Mouse (Mus musculus): ENCODE results near the gene Tufm.

Gene Tufm

GRCm38 (mm10) chr7:126502751-126503150, 15.6 kb downstream of the Tufm start:
- no peak for DNase-seq

DNA sequence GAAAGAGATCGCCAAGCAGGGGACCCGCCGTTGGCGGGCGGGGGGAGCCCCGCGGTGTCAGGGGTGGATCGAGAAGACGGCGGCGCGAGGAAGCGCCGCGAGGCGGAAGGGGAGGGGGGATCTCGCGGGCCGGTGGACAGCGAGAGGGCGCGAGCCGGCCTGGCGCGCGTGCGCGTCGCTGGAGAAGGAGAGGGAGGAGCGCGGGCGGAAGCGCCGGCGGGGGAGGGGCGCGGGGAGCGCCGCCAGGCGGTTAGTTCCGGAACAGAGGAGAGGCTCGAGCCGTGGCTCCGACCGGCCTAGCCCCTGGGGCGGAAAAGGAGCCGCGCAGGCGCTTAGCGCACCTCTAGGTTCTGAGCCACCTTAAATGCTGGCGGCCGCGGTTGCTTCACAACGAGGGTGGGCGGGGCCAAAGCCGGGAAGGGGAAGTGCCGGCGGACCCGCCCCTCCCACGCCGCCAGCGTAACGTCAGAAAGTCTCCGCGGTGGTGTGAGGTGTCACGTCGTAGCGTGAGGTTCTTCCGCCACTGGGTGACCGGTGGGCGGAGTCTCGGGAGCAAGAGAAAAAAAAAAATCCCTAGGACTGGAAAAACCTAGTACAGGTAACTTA, 16.2 kb downstream of the Tufm start, which contains the start of gene Atxn2l:
Gene Atxn2l, minus strand, starts transcription at position 165 of the 606 bp plus-strand sequence.
- DNase-seq = peak; percentile 99

GRCm38 (mm10) chr7:126504913-126505312, 17.8 kb downstream of the Tufm start:
- DNase-seq = no peak

GRCm38 (mm10) chr7:126507126-126507778, 20.1 kb downstream of the Tufm start:
- no peak for DNase-seq

GRCm38 (mm10) chr7:126511287-126511686, 24.1 kb downstream of the Tufm start:
- no peak for DNase-seq

GRCm38 (mm10) chr7:126518261-126518941, 31.2 kb downstream of the Tufm start:
- DNase-seq = no peak

- no peak for DNase-seq
Measured at GRCm38 (mm10) chr7:126519513-126519912, 32.4 kb downstream of the Tufm start.

GRCm38 (mm10) chr7:126523316-126523715, 36.2 kb downstream of the Tufm start:
- no peak for DNase-seq

DNA sequence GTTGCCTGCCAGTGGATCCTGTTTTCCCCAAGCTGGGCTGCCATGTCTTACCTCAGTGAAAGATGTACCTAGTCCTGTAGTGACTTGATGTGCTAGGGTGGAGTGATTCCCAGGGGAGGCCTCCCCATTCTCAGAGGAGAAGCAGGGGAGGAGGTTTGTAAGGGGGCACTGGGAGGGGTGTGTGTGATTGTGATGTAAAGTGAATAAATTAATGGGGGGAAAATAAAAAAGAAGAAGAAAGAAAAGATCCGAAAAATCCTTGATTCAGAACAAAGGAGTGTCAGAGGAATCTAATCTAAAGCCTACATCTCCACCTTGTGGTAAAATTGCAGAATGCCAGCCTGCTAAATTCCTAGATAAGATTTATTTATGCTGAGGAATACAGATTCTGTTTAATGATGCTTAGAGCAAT, 41.0 kb downstream of the Tufm start:
- DNase-seq = peak in 1 of 2 experiments; percentile 5

- no peak for DNase-seq
Measured at GRCm38 (mm10) chr7:126533434-126533833, 46.3 kb downstream of the Tufm start.

DNA sequence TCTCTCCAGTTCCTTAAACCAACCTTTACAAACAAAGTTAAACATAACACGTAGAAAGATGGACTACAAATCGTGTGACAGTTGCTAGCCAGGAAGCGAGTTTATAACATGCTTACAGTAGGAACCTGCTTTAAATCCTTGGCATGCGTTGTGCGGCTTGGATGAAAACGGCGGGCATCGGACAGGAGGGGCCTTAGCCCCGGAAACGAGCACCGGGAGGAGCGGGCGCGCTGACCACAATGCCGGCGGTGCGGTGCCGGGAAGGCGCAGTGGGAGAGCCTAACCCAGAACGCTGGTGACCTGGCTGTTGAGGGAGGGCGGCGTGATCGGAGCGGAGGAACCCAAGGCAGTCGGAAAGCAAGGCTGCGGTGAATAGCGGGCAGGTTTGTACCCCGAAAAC, 48.6 kb downstream of the Tufm start:
- no peak for DNase-seq

DNA sequence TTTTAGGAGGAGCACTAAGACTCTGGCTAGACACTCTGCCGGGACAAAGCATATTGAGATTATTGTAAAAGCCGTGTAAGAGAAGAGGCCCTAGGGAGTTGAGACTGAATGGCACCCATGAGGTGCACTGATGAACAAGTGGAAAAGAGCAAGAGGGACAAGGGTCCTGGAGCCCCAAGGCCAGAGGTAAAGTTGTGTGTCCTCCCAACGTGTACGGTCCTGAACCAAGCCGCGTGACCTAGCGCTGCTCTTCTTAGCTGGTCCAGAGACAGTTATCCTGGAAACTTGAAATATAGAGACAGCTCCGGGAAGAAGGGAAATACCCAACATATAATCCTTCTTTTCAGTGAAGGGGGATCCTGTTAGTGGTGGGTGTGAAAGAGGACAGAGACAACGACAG, 49.3 kb downstream of the Tufm start:
- DNase-seq = no peak

DNA sequence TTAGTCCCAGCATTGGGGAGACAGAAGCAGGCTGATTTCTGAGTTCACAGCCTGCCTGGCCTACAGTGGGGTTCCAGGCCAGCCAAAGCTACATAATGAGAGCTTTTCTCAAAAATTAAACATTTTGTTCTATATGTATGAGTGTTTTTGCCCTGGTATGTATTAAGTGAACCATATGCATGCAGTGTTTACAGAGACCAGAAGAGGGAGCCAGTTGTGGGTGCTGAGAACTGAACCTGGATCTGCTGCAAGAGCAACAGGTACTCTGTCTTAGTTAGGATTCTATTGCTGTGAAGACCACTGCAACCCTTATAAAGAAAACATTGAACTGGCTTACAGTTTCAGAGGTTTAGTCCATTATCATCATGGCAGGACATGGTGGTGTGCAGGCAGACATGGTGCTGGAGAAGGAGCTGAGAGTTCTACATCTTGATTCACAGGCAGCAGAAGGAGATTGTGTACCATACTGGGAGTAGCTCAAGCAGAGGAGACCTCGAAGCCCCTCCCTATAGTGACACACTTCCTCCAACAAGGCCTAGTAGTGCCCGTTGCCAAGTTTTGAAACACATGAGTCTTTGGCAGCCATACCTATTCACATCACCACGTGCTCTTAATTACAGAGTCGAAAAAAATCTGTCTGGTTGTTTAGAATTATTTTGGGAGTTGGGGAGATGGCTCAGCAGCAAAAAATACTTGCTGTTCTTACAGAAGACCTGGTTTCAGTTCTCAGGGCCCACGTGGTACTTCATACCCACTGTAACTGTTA, 50.8 kb downstream of the Tufm start:
- peak in 1 of 2 experiments; percentile 8 for DNase-seq
